Mouse (Mus musculus) lung, embryonic 16.5 days (tissue): Measurements from ENCODE around the gene Ceacam16. TPM values are rescaled to one million over a fixed set of nuclear protein-coding genes. Genes with fewer than 3 reads are reported as not detected.
A peak's percentile ranks its signal among the peaks of the same experiment; 100 is the strongest.

Source experiments
- ATAC-seq: fragments of 200-750 bp; cut with Nextera tagmentation; 2 replicates; pipeline ENCODE4 v1.8.0; 2017; ENCODE audit warnings: low read depth, mild to moderate bottlenecking, moderate library complexity
- H3K27ac ChIP-seq: fragments of 300-500 bp; sonication (generic); 2 replicates; pipeline ENCODE4 v1.5.1; 2014; ENCODE audit warnings: mild to moderate bottlenecking, control low read depth, low read length
- H3K27me3 ChIP-seq: fragments of 300-500 bp; sonication (generic); 2 replicates; pipeline ENCODE4 v1.6.1; 2014; ENCODE audit warnings: low read depth, low read length, mixed read lengths; ENCODE audit not compliant: control insufficient read depth, insufficient read depth
- H3K36me3 ChIP-seq: fragments of 300-500 bp; sonication (generic); 2 replicates; pipeline ENCODE4 v1.6.1; 2014; ENCODE audit warnings: low read length; ENCODE audit not compliant: control insufficient read depth, insufficient read depth
- H3K4me1 ChIP-seq: fragments of 300-500 bp; sonication (generic); replicated peaks from 2 replicates; pipeline ENCODE4 v1.6.1; 2014; ENCODE audit warnings: low read length, mixed read lengths; ENCODE audit not compliant: control insufficient read depth, insufficient read depth
- H3K4me2 ChIP-seq: fragments of 300-500 bp; sonication (generic); 2 replicates; pipeline ENCODE4 v1.6.1; 2014; ENCODE audit warnings: low read depth, low read length, control low read depth
- H3K4me3 ChIP-seq: fragments of 300-500 bp; sonication (generic); 2 replicates; pipeline ENCODE4 v1.5.1; 2014; ENCODE audit warnings: mild to moderate bottlenecking, low read length, control low read depth
- H3K9ac ChIP-seq: fragments of 300-500 bp; sonication (generic); 2 replicates; pipeline ENCODE4 v1.6.1; 2014; ENCODE audit warnings: low read length, control low read depth
- H3K9me3 ChIP-seq: fragments of 300-500 bp; sonication (generic); 2 replicates; pipeline ENCODE4 v1.6.1; 2016; ENCODE audit warnings: low read length; ENCODE audit not compliant: control insufficient read depth
- WGBS: fragments of 180-500 bp; shearing (Covaris S2); extraction: QIAGEN DNeasy Blood & Tissue Kit; methylation state at CpG from one replicate; pipeline ENCODE4 v1.1.7; 2014; 5-methylcytosine and 5-hydroxymethylcytosine counted together
- polyA plus RNA-seq: library from polyadenylated mRNA; unstranded; fragments of >200 nt; fragmentation: Nextera tagmentation; extraction: Ambion mirVana; gene quantifications from 2 replicates; pipeline ENCODE4 v1.2.1, GENCODE M21; 2015

Gene Ceacam16
- not detected in 2 replicates for polyA plus RNA-seq

GRCm38 (mm10) chr7:19861199-19861598, at the start of gene Ceacam16:
Gene Ceacam16 (minus strand): TSS chr7:19861299.
- Histone ChIP-seq H3K36me3 (no peaks in the 10 kb centered on the region), H3K27ac (no peak within 1 kb of the TSS), H3K4me3 (no peak within 1 kb of the TSS), H3K9me3 (no peaks in the 10 kb centered on the region), H3K4me2 (no peak within 1 kb of the TSS), H3K4me1 (no peaks in the 10 kb centered on the region), H3K27me3 (no peaks in the 10 kb centered on the region; the same call in 1 of the 2 replicates), H3K9ac (no peak within 1 kb of the TSS)
- no peak for ATAC-seq
- 75% methylated on average over 9 of the region's 9 CpGs for WGBS

GRCm38 (mm10) chr7:19910421-19911291, 49.6 kb upstream of the Ceacam16 start:
- peaks cover 58% of the 10 kb centered on the region for H3K36me3 ChIP-seq
- H3K9me3 ChIP-seq, result peaks cover under 1% of the 10 kb centered on the region; the same call in 1 of the 2 replicates
- ATAC-seq, result peak; percentile 69
- H3K27ac ChIP-seq, result no peak overlapping the region
- 48% methylated on average over 21 of the region's 21 CpGs for WGBS
- H3K9ac ChIP-seq, result no peak overlapping the region
- no peak overlapping the region for H3K4me3 ChIP-seq
- H3K27me3 ChIP-seq, result no peaks in the 10 kb centered on the region
- H3K4me1 ChIP-seq, result no peaks in the 10 kb centered on the region
- H3K4me2 ChIP-seq, result no peak overlapping the region

- WGBS, result 43% methylated on average over 8 of the region's 8 CpGs
- Histone ChIP-seq H3K9ac (no peak overlapping the region), H3K27ac (no peak overlapping the region), H3K27me3 (no peaks in the 10 kb centered on the region), H3K4me1 (no peaks in the 10 kb centered on the region), H3K4me2 (no peak overlapping the region), H3K9me3 (no peaks in the 10 kb centered on the region), H3K4me3 (no peak overlapping the region), H3K36me3 (no peaks in the 10 kb centered on the region)
- ATAC-seq, result no peak
Measured at GRCm38 (mm10) chr7:19889881-19890280, 28.8 kb upstream of the Ceacam16 start.

GRCm38 (mm10) chr7:19887849-19888248, 26.8 kb upstream of the Ceacam16 start, which contains the start of gene Ceacam19:
Gene Ceacam19 (minus strand): TSS chr7:19887965.
- Histone ChIP-seq H3K9ac (no peak within 1 kb of the TSS), H3K4me1 (no peaks in the 10 kb centered on the region), H3K9me3 (no peaks in the 10 kb centered on the region), H3K27me3 (no peaks in the 10 kb centered on the region), H3K4me3 (no peak within 1 kb of the TSS), H3K27ac (no peak within 1 kb of the TSS), H3K4me2 (no peak within 1 kb of the TSS), H3K36me3 (no peaks in the 10 kb centered on the region)
- WGBS, result 59% methylated on average over 7 of the region's 7 CpGs
- ATAC-seq, result no peak

- 0 out of 2 replicates have a peak, but pooled peaks cover 4% of the 10 kb centered on the region for H3K4me1 ChIP-seq
- H3K4me2 ChIP-seq, result no peak overlapping the region
- no peak overlapping the region for H3K4me3 ChIP-seq
- no peaks in the 10 kb centered on the region for H3K9me3 ChIP-seq
- no peak overlapping the region for H3K9ac ChIP-seq
- H3K27me3 ChIP-seq, result no peaks in the 10 kb centered on the region
- H3K27ac ChIP-seq, result no peak overlapping the region
- ATAC-seq, result no peak
- 72% methylated on average over 8 of the region's 8 CpGs for WGBS
- no peaks in the 10 kb centered on the region for H3K36me3 ChIP-seq
Measured at GRCm38 (mm10) chr7:19880754-19881153, 19.7 kb upstream of the Ceacam16 start.

GRCm38 (mm10) chr7:19876781-19877425, 15.8 kb upstream of the Ceacam16 start:
- Histone ChIP-seq H3K27me3 (no peaks in the 10 kb centered on the region), H3K4me3 (no peak overlapping the region), H3K9me3 (no peaks in the 10 kb centered on the region), H3K27ac (no peak overlapping the region), H3K36me3 (no peaks in the 10 kb centered on the region), H3K9ac (no peak overlapping the region), H3K4me2 (no peak overlapping the region), H3K4me1 (0 out of 2 replicates have a peak, but pooled peaks cover 4% of the 10 kb centered on the region)
- ATAC-seq, result no peak
- WGBS, result 42% methylated on average over 14 of the region's 14 CpGs

- ATAC-seq, result peak; percentile 55
- WGBS, result 40% methylated on average over 13 of the region's 13 CpGs
- Histone ChIP-seq H3K9me3 (no peaks in the 10 kb centered on the region), H3K27me3 (no peaks in the 10 kb centered on the region), H3K4me2 (no peak overlapping the region), H3K27ac (no peak overlapping the region), H3K4me3 (no peak overlapping the region), H3K9ac (no peak overlapping the region), H3K4me1 (peaks cover 7% of the 10 kb centered on the region; the same call in 1 of the 2 replicates), H3K36me3 (no peaks in the 10 kb centered on the region)
Measured at GRCm38 (mm10) chr7:19875948-19876682, 15.0 kb upstream of the Ceacam16 start.

- H3K27me3 ChIP-seq, result no peaks in the 10 kb centered on the region
- no peak for ATAC-seq
- no peaks in the 10 kb centered on the region for H3K36me3 ChIP-seq
- no peak overlapping the region for H3K4me2 ChIP-seq
- no peaks in the 10 kb centered on the region for H3K9me3 ChIP-seq
- WGBS, result 37% methylated on average over 5 of the region's 5 CpGs
- H3K4me3 ChIP-seq, result no peak overlapping the region
- H3K4me1 ChIP-seq, result peaks cover 7% of the 10 kb centered on the region; the same call in 1 of the 2 replicates
- no peak overlapping the region for H3K27ac ChIP-seq
- H3K9ac ChIP-seq, result no peak overlapping the region
Measured at GRCm38 (mm10) chr7:19871943-19872601, 11.0 kb upstream of the Ceacam16 start.
